Mouse (Mus musculus): ENCODE measurements around the gene Coq10a.
"Not testable (repeated sequence)": the region's sequence is repeated elsewhere in the genome, so short reads cannot be mapped to it uniquely, and the experiment has no call there.

The Coq10a gene

DNA sequence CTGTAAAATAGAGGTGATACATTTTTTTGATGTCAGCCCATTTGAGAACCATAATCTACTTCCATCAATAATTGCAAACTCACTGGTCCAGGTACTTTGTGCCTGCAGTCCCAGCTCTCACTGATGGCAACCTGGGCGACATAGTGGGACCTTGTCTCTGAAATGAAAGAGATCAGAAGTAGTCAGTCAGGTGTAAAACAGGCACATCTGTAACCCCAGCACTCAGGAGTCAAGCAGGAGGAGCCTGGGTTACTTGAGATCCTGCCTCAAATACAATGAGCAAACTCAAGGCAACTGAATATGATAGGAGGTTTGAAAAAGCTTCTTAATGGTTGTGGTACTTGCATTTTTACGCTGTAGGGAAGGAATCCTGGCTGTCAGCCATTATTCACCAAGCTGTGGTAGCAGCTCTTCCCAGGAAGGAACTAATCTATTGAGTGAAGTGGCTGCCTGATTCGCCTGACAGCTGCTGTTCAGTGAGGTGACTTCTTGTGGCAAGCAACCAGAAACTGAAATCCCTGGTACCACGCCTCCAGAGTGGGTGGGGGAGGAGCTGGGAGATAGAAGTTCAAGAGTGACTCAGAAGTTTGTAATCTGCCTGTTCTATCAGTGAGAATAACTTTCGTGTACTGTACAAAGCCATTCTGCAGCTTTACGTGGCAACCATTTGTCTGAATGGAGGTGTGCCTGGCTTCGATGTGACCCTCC is 24.1 kb downstream of the Coq10a start:
- Histone ChIP-seq H3K27me3 (ENCODE audit: control insufficient read depth, insufficient read depth, low read length, poor library complexity, severe bottlenecking) (no peaks in the 10 kb centered on the region), H3K36me3 (ENCODE audit: control insufficient read depth, insufficient read depth, low read length, poor library complexity, severe bottlenecking) (no peaks in the 10 kb centered on the region)
- peak; percentile 73 for DNase-seq (ENCODE audit: low read depth, low spot score)

DNA sequence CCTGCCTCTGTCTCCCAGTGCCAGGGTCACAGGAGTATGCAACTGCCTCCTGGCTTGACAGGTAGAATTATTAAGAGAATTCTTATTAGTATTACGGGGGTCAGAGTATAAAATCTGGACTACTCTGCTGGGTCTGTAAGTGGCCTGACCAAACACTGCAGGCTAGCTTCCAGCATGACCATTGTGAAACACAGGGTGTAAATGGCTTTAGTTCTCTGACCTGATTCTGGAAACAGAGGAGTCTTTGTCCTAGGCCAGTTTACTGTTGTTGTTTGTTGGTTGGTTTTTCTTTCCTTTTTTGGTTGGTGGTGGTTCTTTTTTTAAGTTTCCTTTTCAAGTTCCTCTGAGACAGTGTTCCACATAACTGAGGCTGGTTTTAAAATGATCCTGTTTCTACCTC is 25.4 kb downstream of the Coq10a start:
- no peaks in the 10 kb centered on the region for H3K36me3 ChIP-seq (ENCODE audit: control insufficient read depth, insufficient read depth, low read length, poor library complexity, severe bottlenecking)
- no peak for DNase-seq (ENCODE audit: low read depth, low spot score)
- H3K27me3 ChIP-seq (ENCODE audit: control insufficient read depth, insufficient read depth, low read length, poor library complexity, severe bottlenecking) = no peaks in the 10 kb centered on the region

DNA sequence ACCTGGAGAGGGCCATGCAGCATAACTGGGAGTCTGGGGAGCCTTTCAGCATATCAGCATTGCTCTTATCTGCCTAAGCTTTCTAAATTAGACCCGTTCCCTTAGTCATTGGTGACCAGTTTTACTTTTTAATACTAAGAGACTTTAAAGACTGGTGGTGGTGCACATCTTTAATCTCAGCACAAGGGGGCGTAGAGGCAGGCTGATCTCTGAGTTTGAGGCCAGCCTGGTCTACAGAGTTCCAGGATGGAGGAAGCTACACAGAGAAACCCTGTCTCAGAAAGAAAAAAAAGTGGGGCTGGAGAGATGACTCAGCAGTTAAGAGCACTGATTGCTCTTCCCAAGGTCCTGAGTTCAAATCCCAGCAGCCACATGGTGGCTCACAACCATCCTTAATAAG is 28.5 kb downstream of the Coq10a start:
- Histone ChIP-seq H3K27me3 (ENCODE audit: control insufficient read depth, insufficient read depth, low read length, poor library complexity, severe bottlenecking) (no peaks in the 10 kb centered on the region), H3K36me3 (ENCODE audit: control insufficient read depth, insufficient read depth, low read length, poor library complexity, severe bottlenecking) (no peaks in the 10 kb centered on the region)
- DNase-seq (ENCODE audit: low read depth, low spot score) = peak; percentile 38

DNA sequence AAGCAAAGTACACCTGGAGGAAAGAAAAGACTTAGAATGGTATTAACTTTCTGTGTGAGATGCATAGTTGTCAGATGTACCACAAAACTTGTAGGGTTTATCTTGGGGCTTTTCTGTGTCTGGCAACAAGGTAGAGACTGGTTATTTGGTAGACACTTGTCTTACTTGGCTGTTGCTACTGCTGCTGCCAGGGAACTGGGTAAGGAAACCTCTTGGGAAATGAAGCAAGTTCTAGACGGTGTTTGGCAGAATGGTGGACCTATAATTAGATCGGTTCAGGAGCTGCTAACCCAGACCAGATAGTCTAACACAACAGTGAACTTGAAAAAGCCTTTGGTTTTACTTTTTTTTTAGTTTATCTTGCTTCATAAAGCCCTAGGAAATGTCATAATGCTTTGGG is 29.8 kb downstream of the Coq10a start:
- Histone ChIP-seq H3K27me3 (ENCODE audit: control insufficient read depth, insufficient read depth, low read length, poor library complexity, severe bottlenecking) (no peaks in the 10 kb centered on the region), H3K36me3 (ENCODE audit: control insufficient read depth, insufficient read depth, low read length, poor library complexity, severe bottlenecking) (no peaks in the 10 kb centered on the region)
- DNase-seq (ENCODE audit: low read depth, low spot score) = no peak

DNA sequence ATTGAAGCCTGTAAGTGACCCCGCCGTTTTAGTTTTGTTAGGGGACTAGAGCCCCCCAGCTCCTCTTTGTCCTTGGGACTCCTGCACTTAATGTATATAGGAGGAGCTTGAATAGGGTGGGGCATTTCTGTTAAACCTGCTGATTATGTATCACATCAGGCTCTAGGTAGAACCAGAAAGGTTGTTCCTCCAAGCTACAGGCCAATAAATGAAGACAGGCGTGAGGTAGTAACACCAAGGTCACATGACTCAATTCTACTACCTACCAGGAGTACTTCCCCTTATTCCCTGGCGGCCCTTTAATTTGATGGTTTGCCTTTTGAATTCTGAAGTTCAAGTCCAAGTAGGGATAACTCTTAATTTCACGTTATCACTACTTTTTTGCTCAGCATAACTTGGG is 30.4 kb downstream of the Coq10a start:
- DNase-seq (ENCODE audit: low read depth, low spot score) = peak; percentile 73
- no peaks in the 10 kb centered on the region for H3K36me3 ChIP-seq (ENCODE audit: control insufficient read depth, insufficient read depth, low read length, poor library complexity, severe bottlenecking)

DNA sequence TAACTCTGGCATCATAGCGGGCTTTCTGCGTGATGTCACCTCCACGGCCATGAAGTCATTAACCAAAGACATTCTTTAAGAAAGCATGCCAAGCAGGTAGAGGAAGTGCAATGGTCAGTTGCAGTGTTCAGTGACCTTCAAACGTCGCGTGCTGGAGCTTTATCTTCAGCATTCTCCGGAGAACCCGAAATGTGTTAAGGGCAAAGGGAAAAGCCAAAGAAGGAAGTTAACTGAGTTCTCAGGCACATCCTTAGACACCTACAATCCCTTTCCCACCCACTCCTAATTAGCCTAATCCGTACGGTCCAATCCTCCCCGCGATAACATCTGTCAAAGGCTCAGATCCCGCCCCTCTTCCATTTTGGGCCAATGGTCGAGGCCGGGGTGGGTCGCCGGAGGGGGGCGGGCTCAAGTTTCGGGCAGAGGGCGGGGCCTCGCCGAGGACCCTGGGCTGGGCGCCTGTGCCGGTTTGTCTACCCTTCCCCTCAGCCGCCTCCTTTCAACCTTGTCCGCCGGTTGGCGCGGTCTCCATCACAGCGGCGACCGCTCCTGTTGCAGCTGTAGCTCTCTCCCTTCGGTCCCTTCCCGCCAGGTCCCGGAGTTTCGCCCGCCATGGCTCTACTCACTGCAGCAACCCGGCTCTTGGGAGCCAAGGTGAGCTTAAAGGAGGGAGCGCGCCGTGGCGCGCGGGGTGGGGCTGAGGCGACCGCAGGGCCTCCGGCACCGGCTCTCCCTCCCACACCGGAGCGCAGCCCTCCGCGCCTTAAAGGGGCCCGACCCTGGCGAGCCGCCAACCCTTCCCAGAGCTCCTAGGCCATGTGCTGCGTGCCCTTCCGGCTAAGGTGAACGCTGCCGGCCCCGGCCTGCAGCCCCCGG is 31.3 kb downstream of the Coq10a start, which contains the start of gene Cs:
Cs (plus strand) TSS at position 429 of the 876 bp plus-strand sequence.
- H3K27me3 ChIP-seq (ENCODE audit: control insufficient read depth, insufficient read depth, low read length, poor library complexity, severe bottlenecking) = no peaks in the 10 kb centered on the region
- peak; percentile 98 for DNase-seq (ENCODE audit: low read depth, low spot score)
- H3K36me3 ChIP-seq (ENCODE audit: control insufficient read depth, insufficient read depth, low read length, poor library complexity, severe bottlenecking) = no peaks in the 10 kb centered on the region

More for the DNA sequence above, 30.4 kb downstream of the Coq10a start:
- H3K27me3 ChIP-seq (ENCODE audit: control insufficient read depth, insufficient read depth, low read length, poor library complexity, severe bottlenecking) = no peaks in the 10 kb centered on the region

DNA sequence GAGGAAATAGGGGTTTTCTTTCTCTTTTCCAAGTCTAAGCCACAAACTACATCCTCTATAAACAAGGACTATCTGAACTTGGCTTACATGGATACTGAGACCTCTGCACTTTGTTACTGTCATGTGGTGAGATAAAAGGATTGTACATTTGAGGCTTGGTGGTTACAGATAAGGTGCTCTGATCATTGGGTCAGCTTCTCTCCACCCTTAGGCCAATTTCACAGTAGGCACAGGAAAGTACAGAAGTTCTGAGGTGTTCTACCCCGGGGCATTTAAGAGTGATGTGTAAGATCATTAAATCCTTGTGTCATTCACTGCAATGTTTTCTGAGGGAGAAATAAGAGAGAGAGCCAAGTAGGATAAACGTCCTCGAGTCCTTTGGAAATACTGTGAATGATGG is 32.2 kb downstream of the Coq10a start:
- no peak for DNase-seq (ENCODE audit: low read depth, low spot score)
- H3K27me3 ChIP-seq (ENCODE audit: control insufficient read depth, insufficient read depth, low read length, poor library complexity, severe bottlenecking) = no peaks in the 10 kb centered on the region
- no peaks in the 10 kb centered on the region for H3K36me3 ChIP-seq (ENCODE audit: control insufficient read depth, insufficient read depth, low read length, poor library complexity, severe bottlenecking)

DNA sequence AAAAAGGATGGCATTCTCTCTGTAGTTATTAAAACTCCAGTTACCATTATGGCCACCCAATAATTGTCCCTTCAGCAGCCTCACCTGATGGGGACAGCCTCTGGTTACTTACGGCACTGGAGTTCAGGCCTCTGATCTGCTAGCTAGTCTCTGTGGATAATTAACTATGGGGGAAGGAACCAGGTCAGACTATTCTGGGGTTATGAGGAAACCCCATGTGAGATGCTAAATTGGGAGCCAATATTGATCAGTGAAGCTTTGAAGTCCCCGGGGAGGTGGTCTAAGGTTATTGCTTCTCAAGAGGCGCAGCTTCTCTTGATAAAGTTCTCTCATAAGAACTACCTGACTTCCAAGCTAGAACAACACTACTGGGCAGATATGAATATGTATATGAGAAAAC is 32.6 kb downstream of the Coq10a start:
- Histone ChIP-seq H3K36me3 (ENCODE audit: control insufficient read depth, insufficient read depth, low read length, poor library complexity, severe bottlenecking) (no peaks in the 10 kb centered on the region), H3K27me3 (ENCODE audit: control insufficient read depth, insufficient read depth, low read length, poor library complexity, severe bottlenecking) (no peaks in the 10 kb centered on the region)
- no peak for DNase-seq (ENCODE audit: low read depth, low spot score)

DNA sequence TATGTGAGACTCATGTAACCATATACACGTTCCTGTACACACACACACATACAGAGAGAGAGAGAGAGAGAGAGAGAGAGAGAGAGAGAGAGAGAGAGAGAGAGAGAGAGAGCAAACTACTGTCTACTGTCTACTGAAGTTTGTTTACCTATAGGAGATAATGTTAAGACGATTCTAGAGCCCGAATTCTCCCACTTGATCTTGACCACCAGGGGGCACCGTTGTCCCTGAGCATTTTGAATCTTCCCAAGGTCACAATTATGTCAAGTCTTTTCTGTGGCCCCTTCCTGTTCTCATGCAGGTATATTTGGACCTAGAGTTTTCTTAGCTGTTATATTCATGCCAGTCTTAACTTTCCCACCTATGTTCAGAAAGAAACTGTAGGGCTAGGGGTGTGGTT is 33.2 kb downstream of the Coq10a start:
- Histone ChIP-seq H3K36me3 (ENCODE audit: control insufficient read depth, insufficient read depth, low read length, poor library complexity, severe bottlenecking) (no peaks in the 10 kb centered on the region), H3K27me3 (ENCODE audit: control insufficient read depth, insufficient read depth, low read length, poor library complexity, severe bottlenecking) (no peaks in the 10 kb centered on the region)
- DNase-seq (ENCODE audit: low read depth, low spot score) = peak; percentile 91

DNA sequence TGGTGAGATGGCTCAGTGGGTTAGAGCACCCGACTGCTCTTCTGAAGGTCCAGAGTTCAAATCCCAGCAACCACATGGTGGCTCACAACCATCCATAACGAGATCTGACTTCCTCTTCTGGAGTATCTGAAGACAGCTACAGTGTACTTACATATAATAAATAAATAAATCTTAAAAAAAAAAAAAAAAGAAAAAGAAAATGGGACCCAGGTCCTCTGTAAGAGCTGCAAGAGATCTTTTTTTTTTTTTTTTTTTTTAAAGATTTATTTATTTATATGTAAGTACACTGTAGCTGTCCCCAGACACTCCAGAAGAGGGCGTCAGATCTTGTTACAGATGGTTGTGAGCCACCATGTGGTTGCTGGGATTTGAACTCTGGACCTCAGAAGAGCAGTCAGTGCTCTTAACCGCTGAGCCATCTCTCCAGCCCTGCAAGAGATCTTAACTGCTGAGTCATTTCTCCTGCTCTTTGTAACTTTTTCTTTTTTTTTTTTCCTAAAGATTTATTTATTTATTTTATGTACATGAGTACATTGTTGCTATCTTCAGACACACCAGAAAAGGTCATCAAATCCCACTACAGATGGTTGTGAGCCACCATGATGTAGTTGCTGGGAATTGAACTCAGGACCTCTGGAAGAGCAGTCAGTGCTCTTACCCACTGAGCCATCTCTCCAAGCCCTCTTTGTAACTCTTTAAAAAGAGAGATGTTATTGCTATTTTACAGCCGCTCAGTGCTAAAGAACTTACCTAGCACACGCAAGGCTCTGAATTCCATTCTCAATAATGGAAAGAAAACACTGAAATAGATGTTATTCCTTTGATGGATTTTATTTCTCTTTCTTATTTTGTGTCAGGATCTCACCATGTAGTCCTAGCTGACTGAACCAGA is 36.2 kb downstream of the Coq10a start:
- not testable (repeated sequence) for H3K27me3 ChIP-seq (ENCODE audit: control insufficient read depth, insufficient read depth, low read length, poor library complexity, severe bottlenecking); H3K36me3 ChIP-seq (ENCODE audit: control insufficient read depth, insufficient read depth, low read length, poor library complexity, severe bottlenecking); DNase-seq (ENCODE audit: low read depth, low spot score)

DNA sequence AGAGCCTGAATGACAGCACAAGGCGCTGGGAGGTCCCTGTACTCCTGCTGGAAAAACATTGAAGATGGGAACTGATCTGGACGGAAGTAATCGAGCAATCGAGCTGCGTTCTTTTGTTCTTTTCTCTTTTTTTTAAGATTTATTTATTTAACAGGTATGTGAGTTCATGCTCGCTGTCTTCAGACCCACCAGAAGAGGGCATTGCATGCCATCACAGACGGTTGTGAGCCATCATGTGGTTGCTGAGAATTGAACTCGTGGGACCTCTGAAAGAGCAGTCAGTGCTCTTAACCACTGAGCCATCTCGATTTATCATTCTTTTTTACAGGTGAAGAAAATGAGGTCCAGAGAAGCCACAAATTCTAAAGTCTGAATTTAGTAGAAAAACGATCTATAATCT is 41.2 kb downstream of the Coq10a start:
- no peaks in the 10 kb centered on the region for H3K27me3 ChIP-seq (ENCODE audit: control insufficient read depth, insufficient read depth, low read length, poor library complexity, severe bottlenecking)
- H3K36me3 ChIP-seq (ENCODE audit: control insufficient read depth, insufficient read depth, low read length, poor library complexity, severe bottlenecking) = no peaks in the 10 kb centered on the region
- DNase-seq (ENCODE audit: low read depth, low spot score) = peak; percentile 41

DNA sequence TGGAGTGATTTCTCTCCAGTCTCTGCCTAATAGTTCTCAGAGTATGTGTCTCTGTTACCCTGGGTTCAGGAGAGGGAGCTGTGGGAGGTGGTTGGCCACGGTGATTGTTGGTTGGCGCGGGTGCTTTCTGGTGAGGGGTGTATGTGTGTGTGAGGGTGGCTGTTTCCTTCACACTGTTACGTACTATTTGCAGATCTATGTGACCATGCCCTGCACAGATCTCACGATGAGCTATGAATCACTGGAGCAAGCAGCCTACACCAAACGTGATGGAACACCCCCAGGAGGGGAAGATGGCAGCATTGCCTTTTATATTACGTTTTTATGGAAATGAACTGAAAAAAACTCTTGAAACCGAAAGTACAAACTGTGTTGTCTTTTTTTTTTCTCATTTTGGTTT is 42.0 kb downstream of the Coq10a start:
- Histone ChIP-seq H3K36me3 (ENCODE audit: control insufficient read depth, insufficient read depth, low read length, poor library complexity, severe bottlenecking) (no peaks in the 10 kb centered on the region), H3K27me3 (ENCODE audit: control insufficient read depth, insufficient read depth, low read length, poor library complexity, severe bottlenecking) (no peaks in the 10 kb centered on the region)
- DNase-seq (ENCODE audit: low read depth, low spot score) = no peak

DNA sequence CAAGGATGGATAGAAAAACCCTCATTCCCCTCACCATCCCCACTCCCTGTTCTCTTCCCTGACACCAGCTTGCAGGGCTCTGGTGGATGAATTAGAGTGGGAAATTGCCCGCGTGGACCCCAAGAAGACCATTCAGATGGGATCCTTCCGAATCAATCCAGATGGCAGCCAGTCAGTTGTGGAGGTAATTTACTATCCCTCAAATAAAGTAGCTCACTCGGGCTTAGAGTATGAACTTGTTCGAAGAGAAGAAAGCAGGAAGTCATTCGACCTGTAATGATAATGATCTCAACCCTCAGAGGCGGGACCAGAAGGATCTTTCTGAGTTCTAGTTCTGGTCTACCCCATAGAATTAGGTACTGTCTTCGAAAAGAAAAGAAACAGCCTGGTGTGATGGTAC is 45.3 kb downstream of the Coq10a start:
- no peaks in the 10 kb centered on the region; the same call in 1 of the 2 replicates for H3K36me3 ChIP-seq (ENCODE audit: control insufficient read depth, insufficient read depth, low read length, poor library complexity, severe bottlenecking)
- DNase-seq (ENCODE audit: low read depth, low spot score) = no peak
- H3K27me3 ChIP-seq (ENCODE audit: control insufficient read depth, insufficient read depth, low read length, poor library complexity, severe bottlenecking) = no peaks in the 10 kb centered on the region

DNA sequence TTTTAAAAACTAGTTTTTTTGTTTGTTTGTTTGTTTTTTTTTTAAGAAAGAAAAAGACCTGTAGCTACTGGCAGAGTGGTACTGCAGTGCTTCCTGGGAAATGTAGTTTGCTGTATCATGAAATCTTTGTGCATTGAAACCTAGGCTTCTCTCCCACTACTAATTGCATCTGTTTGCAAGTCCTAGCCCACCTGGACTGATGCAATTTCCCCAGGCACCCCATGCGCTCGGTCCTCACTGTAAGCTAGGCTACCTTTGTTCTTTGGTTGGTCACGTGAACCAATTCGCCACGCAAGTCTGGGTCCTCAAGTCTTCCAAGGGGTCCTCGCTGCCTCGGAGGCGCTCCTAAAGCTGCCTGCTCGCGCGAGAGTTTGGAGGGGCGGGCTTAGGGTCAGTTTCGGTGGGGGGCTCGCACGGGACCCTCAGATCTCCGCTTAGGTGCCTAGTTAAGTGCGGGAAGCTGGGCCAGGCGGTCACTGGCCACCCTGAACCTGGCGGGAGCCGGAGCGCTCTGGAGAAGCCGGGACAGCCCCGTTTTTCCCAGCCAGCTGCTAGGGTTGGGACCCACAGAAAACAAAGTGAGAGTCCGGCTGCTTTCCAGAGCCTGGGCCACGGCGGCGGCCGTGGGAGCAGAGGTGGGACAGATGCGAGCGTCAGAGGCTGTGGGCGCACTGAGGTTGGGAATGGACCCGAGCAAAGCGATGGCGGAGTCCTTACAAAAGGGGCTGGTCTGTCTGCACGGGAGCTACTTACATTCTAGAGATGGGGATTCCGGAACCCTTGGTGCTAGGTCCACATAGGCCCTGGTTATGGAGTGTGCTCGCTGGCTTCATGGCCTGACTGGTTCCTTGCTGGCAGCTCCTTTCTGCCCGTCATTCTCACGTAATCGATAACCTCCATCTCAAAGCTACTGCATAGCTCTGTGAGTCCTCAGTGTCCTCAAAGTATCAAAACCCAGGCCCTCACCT is 46.4 kb downstream of the Coq10a start, which contains the start of gene Cnpy2:
Cnpy2 (plus strand) TSS at position 319 of the 968 bp plus-strand sequence.
- Histone ChIP-seq H3K27me3 (ENCODE audit: control insufficient read depth, insufficient read depth, low read length, poor library complexity, severe bottlenecking) (no peaks in the 10 kb centered on the region), H3K36me3 (ENCODE audit: control insufficient read depth, insufficient read depth, low read length, poor library complexity, severe bottlenecking) (peaks cover 4% of the 10 kb centered on the region; the same call in 1 of the 2 replicates)
- DNase-seq (ENCODE audit: low read depth, low spot score) = peak; percentile 77

All from splenic B cell, adult 2 months (primary cell).